Mouse (Mus musculus) megakaryocyte-erythroid progenitor cell, adult 5 weeks (primary cell): Measurements from ENCODE around the gene Pikfyve. TPM values are rescaled to one million over a fixed set of nuclear protein-coding genes. Genes with fewer than 3 reads are reported as not detected.

Experiments
- polyA plus RNA-seq: library from polyadenylated mRNA; stranded (reverse); fragments of >175 nt; gene quantifications from 2 replicates; pipeline ENCODE4 v1.2.3, GENCODE M21; 2012

The Pikfyve gene
- polyA plus RNA-seq, result 16.6 and 17.6 TPM in 2 replicates

GRCm38 (mm10) chr1:65186287-65187073 lies at the start of gene Pikfyve, which contains the start of gene Idh1:
Gene Pikfyve, plus strand, starts transcription at chr1:65186683.
Gene Idh1, minus strand, starts transcription at chr1:65186500.

GRCm38 (mm10) chr1:65281756-65282155 lies 95.3 kb downstream of the Pikfyve start, which contains the start of gene Pth2r:
Gene Pth2r, plus strand, starts transcription at chr1:65282056.

Other genes with a start within 250 kb of the Pikfyve start
- gene Plekhm3, start 229.9 kb upstream of the Pikfyve start, polyA plus RNA-seq, result 1.8 and 2.7 TPM in 2 replicates
- gene Akr1cl, start 153.9 kb upstream of the Pikfyve start, polyA plus RNA-seq, result 0.06 TPM in 1 of 2 replicates, not detected in the other
- not detected in 2 replicates for gene Cryge, start 135.5 kb upstream of the Pikfyve start, polyA plus RNA-seq
- not detected in 2 replicates for gene Crygd, start 123.2 kb upstream of the Pikfyve start, polyA plus RNA-seq
- gene Crygc, start 113.0 kb upstream of the Pikfyve start, polyA plus RNA-seq, result not detected in 2 replicates
- gene Crygb, start 104.4 kb upstream of the Pikfyve start, polyA plus RNA-seq, result not detected in 2 replicates
- gene Cryga, start 83.3 kb upstream of the Pikfyve start, polyA plus RNA-seq, result 0.12 and 0.18 TPM in 2 replicates
- not detected in 2 replicates for gene Gm28845, start 67.1 kb upstream of the Pikfyve start, polyA plus RNA-seq
- 0.13 TPM in 1 of 2 replicates, not detected in the other for gene D630023F18Rik, start 63.5 kb upstream of the Pikfyve start, polyA plus RNA-seq
- 1.8 and 3.9 TPM in 2 replicates for gene Idh1, start 183 bp upstream of the Pikfyve start, polyA plus RNA-seq
- not detected in 2 replicates for gene Pth2r, start 95.4 kb downstream of the Pikfyve start, polyA plus RNA-seq